Mouse (Mus musculus) forebrain, embryonic 15.5 days (tissue): Measurements from ENCODE around the gene Nkx1-2. TPM values are rescaled to one million over a fixed set of nuclear protein-coding genes. Genes with fewer than 3 reads are reported as not detected.

ENCODE experiments used
- ATAC-seq: fragments of 200-750 bp; cut with Nextera tagmentation; replicated peaks from 2 replicates; pipeline ENCODE4 v1.8.0; 2017; ENCODE audit warnings: mild to moderate bottlenecking, moderate TSS enrichment, moderate library complexity
- H3K27ac ChIP-seq: fragments of 300-500 bp; sonication (generic); replicated peaks from 2 replicates; pipeline ENCODE4 v1.5.1; 2015; ENCODE audit warnings: mild to moderate bottlenecking, inconsistent platforms
- H3K27me3 ChIP-seq: fragments of 300-500 bp; sonication (generic); 2 replicates; pipeline ENCODE4 v1.6.1; 2015; ENCODE audit warnings: inconsistent platforms
- H3K36me3 ChIP-seq: fragments of 300-500 bp; sonication (generic); 2 replicates; pipeline ENCODE4 v1.6.1; 2015; ENCODE audit warnings: mild to moderate bottlenecking, inconsistent platforms
- H3K4me1 ChIP-seq: fragments of 300-500 bp; sonication (generic); 2 replicates; pipeline ENCODE4 v1.6.1; 2015; ENCODE audit warnings: inconsistent platforms
- H3K4me2 ChIP-seq: fragments of 300-500 bp; sonication (generic); replicated peaks from 2 replicates; pipeline ENCODE4 v1.6.1; 2015; ENCODE audit warnings: mild to moderate bottlenecking, inconsistent platforms
- H3K4me3 ChIP-seq: fragments of 300-500 bp; sonication (generic); 2 replicates; pipeline ENCODE4 v1.5.1; 2015; ENCODE audit warnings: mild to moderate bottlenecking, inconsistent platforms
- H3K9ac ChIP-seq: fragments of 300-500 bp; sonication (generic); replicated peaks from 2 replicates; pipeline ENCODE4 v1.6.1; 2015; ENCODE audit warnings: mild to moderate bottlenecking, inconsistent platforms
- H3K9me3 ChIP-seq: fragments of 300-500 bp; sonication (generic); 2 replicates; pipeline ENCODE4 v1.6.1; 2016; ENCODE audit warnings: inconsistent platforms
- WGBS: fragments of 180-500 bp; shearing (Covaris S2); methylation state at CpG from one replicate; pipeline ENCODE4 v1.1.7; 2015; ENCODE audit warnings: mixed read lengths; 5-methylcytosine and 5-hydroxymethylcytosine counted together
- polyA plus RNA-seq: library from polyadenylated mRNA; unstranded; fragments of >200 nt; fragmentation: Nextera tagmentation; extraction: Ambion mirVana; gene quantifications from 2 replicates; pipeline ENCODE4 v1.2.1, GENCODE M21; 2015

Gene Nkx1-2
- polyA plus RNA-seq, 1 experiment from 2014 or later = 0.05 TPM

DNA sequence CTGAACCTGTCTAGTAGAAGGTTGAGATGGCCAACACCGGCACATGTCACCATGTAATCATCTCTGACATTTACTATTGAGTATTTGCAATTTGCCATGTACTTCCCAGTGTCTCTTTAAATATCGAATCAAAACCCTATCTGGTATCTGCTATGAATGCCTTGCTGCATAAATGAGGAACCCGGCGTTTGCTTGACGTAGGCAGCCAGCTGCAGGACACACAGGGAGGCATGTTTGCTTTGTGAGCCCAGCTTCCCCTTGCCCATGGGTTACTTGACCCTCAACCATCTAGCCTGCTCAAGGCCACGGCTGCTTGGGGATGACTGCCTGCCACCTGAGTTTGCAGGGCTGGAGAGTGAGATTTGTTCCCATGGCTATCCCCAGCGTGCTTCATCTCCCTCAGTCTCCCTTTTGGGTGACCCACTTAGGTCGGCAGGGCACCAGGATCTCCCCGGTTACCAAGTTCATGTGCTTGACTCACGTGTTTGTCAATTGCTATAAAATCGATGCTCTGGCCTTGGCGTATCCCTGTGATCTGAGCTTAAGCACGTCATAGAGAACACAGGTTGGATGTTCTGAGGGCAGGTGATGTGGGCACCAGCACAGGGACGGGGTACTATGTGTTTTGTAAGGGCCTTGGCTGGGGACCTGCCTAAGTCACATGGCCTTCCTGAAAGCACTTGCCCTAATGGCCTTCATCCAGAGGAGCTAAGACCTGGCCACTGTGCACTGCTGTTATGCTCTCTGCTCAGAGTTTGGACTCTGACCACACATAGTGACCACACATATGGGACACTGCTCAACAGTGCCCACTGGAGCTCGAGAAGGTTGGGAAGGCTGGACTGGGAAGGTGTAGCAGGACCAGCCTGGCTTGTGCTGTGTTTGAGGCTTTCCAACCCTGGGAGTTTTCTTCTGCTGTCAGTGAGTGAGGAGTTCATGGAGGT lies 20.8 kb upstream of the Nkx1-2 start:
- 88% methylated on average over 15 of the region's 15 CpGs for WGBS
- no peak overlapping the region for H3K4me3 ChIP-seq

DNA sequence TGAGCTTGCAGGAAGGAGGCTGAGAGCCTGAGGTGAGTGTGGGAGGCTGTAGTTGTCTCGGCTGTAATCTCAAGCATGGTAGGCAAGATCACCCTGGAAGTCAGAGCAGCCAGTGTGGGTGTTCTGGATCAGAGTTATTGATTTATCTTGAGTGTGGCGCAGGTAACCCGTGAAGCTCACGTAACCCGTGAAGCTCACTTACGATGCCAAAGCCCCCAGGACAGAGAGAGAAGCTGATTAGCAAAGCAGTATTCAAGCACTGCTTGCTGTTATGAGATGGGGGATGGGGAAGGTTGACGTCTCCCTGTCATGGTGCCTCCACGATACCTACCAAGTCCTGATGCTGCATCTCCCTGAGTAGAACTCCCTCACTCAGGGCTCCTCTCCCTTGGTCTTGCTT lies 20.1 kb upstream of the Nkx1-2 start:
- H3K27me3 ChIP-seq = no peaks in the 10 kb centered on the region
- no peak overlapping the region for H3K27ac ChIP-seq
- ATAC-seq = no peak
- 95% methylated on average over 8 of the region's 8 CpGs for WGBS
- no peak overlapping the region for H3K4me2 ChIP-seq
- H3K4me1 ChIP-seq = no peaks in the 10 kb centered on the region
- no peak overlapping the region for H3K4me3 ChIP-seq
- H3K9ac ChIP-seq = no peak overlapping the region
- H3K36me3 ChIP-seq = no peaks in the 10 kb centered on the region
- H3K9me3 ChIP-seq = no peaks in the 10 kb centered on the region

More for the DNA sequence above, 20.8 kb upstream of the Nkx1-2 start:
- Histone ChIP-seq H3K27me3 (no peaks in the 10 kb centered on the region), H3K36me3 (no peaks in the 10 kb centered on the region), H3K4me2 (no peak overlapping the region), H3K9ac (no peak overlapping the region), H3K27ac (no peak overlapping the region), H3K4me1 (no peaks in the 10 kb centered on the region), H3K9me3 (no peaks in the 10 kb centered on the region)
- no peak for ATAC-seq

DNA sequence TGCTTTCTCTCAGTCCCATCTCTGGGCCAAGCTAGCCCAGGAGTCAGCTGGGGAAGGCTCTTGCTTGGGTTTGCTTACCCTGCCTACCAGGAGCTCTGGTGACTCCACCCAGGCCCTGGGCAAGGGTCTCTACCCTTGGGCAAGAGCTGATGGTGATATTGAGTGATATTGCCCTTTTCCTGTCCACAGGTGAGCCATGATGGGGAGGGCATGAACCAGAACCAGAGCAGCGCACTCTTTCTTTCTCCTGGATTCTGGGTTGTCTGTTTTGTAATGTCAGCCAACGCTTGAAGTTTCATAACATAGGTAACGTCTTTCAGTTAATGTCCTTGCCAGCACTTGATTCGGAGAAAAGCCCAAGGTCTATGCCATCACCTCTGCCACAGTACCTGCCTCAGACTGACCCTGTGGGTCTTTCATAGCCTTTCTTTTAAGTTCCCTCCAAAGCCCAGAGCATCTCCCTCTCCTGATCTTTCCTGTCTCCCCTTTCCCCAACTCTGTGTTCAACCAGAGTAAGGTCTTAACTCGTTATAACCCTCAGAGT lies 17.7 kb upstream of the Nkx1-2 start:
- ATAC-seq = no peak
- WGBS = 87% methylated on average over 5 of the region's 5 CpGs
- H3K4me3 ChIP-seq = no peak overlapping the region

DNA sequence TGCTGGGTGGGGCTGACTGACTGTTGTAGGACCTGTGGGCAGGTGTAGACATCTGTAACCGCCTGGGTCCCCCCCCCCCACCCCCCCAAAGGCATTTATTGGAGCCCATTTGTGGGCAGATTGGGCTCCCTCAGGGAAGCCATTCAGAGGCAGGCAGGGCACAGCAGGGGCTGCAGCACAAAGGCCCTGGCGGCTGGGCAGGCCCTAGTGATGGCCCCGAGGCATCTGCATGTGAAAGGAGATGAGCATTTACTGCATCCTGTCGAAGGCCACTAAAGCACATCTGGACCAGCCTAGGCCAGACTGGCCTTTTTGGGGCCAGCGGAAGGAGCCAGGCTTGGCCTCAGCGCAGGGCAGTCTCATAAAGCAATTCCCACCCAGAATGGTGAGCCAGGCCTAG lies 17.0 kb upstream of the Nkx1-2 start:
- no peak overlapping the region for H3K9ac ChIP-seq
- H3K4me1 ChIP-seq = no peaks in the 10 kb centered on the region
- H3K27me3 ChIP-seq = no peaks in the 10 kb centered on the region
- no peak overlapping the region for H3K27ac ChIP-seq
- 13% methylated on average over 6 of the region's 6 CpGs for WGBS
- no peaks in the 10 kb centered on the region for H3K36me3 ChIP-seq
- no peaks in the 10 kb centered on the region for H3K9me3 ChIP-seq
- no peak overlapping the region for H3K4me2 ChIP-seq
- no peak overlapping the region for H3K4me3 ChIP-seq
- ATAC-seq = no peak

More for the DNA sequence above, 17.7 kb upstream of the Nkx1-2 start:
- Histone ChIP-seq H3K4me1 (no peaks in the 10 kb centered on the region), H3K36me3 (no peaks in the 10 kb centered on the region), H3K4me2 (no peak overlapping the region), H3K9ac (no peak overlapping the region), H3K27me3 (no peaks in the 10 kb centered on the region), H3K27ac (no peak overlapping the region), H3K9me3 (no peaks in the 10 kb centered on the region)

DNA sequence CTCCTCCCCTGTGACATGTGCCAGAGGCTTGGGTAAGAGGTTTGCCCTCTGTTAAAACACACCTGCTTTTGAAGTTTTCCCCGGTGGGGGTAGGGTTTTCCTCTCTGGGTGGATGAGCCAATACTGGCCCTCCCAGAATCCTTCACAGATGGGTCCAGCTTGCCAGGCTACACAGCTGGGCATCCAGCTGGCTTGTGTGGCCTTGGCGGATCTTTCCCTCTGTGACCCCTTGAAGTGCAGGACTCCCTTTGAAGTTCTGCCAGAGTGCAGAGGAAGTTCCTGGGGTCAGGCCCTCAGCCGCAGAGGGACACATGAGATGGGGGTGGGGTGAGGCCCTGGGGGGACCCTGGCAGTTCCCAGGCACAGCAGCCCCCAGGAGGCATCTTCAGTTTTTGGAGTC lies 15.9 kb upstream of the Nkx1-2 start:
- H3K9me3 ChIP-seq = no peaks in the 10 kb centered on the region
- no peak overlapping the region for H3K4me3 ChIP-seq
- peaks cover 6% of the 10 kb centered on the region; the same call in 1 of the 2 replicates for H3K4me1 ChIP-seq
- no peaks in the 10 kb centered on the region for H3K36me3 ChIP-seq
- H3K27ac ChIP-seq = no peak overlapping the region
- H3K27me3 ChIP-seq = no peaks in the 10 kb centered on the region
- ATAC-seq = no peak
- H3K9ac ChIP-seq = no peak overlapping the region
- no peak overlapping the region for H3K4me2 ChIP-seq
- 21% methylated on average over 3 of the region's 3 CpGs for WGBS

DNA sequence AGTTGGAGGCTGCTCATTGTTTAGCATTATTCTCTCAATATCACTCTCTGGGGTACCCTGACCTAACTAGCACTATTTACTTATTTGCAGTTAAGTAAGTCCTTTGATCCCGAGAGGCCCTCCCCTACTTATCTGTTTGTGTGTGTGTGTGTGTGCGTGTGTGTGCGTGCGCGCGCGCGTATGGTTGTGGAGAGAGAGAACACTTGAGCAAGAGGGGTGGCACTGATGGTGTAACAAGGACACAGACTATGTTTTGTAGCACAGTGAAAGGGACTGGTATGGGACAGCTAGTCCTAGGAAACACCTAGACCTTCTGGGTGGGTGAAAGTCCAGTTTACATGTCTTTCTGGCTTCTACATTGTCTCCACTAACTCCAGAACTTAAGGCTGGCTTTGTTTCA lies 12.1 kb upstream of the Nkx1-2 start:
- WGBS = 94% methylated on average over 8 of the region's 8 CpGs
- peaks cover 8% of the 10 kb centered on the region; the same call in 1 of the 2 replicates for H3K4me1 ChIP-seq
- no peak overlapping the region for H3K4me3 ChIP-seq
- H3K9me3 ChIP-seq = no peaks in the 10 kb centered on the region
- H3K4me2 ChIP-seq = no peak overlapping the region
- no peaks in the 10 kb centered on the region for H3K36me3 ChIP-seq
- H3K9ac ChIP-seq = no peak overlapping the region
- H3K27ac ChIP-seq = no peak overlapping the region
- no peak for ATAC-seq
- H3K27me3 ChIP-seq = 0 out of 2 replicates have a peak, but pooled peaks cover 4% of the 10 kb centered on the region

DNA sequence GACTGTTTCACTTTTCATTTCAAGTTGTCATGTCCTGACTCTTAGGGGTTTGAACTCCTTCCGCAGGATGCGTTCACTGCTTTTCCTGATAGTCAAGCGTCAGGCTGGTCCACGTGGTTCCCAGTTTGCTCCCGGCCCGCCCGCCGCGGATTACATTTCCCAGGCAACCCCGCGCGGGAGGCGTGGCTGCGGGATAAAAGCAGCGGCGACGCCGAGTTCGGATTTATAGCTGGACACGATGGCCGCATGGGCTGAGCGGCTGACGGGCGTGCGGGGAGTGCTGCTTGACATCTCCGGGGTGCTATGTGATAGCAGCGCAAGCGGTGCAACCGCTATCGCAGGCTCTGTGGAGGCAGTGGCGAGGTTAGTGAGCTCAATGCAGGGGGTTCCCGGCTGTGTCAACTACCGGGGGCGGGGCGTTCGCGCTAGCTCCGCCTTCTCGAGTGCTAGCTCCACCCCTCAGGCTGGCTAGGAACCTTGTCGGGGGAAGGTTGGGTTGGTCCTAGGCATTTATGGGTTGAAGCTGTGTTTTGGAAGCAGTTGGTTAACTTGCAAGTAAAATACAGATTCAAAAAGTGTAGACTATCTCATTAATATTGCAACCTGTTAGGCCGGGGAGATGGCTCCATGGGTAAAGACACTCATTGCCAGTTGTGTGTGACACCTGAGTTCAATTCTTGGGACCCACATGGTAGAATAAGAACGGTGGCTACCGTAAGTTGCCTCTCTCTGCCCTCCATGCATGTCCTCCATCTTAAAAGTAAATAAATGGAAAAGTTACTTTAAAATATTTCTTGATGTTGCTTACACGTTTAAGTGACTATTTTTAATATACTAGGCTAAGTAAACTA lies 11.3 kb upstream of the Nkx1-2 start, which contains the start of gene Lhpp:
Lhpp (plus strand) TSS at position 171 of the 851 bp plus-strand sequence.
- H3K4me3 ChIP-seq = peak within 1 kb of the TSS; percentile 52
- peak; percentile 92 for ATAC-seq
- H3K9me3 ChIP-seq = no peaks in the 10 kb centered on the region
- no peaks in the 10 kb centered on the region for H3K36me3 ChIP-seq
- H3K9ac ChIP-seq = peak within 1 kb of the TSS; percentile 52
- peak within 1 kb of the TSS; percentile 66 for H3K4me2 ChIP-seq
- peaks cover 8% of the 10 kb centered on the region; the same call in 1 of the 2 replicates for H3K4me1 ChIP-seq
- no peak within 1 kb of the TSS for H3K27ac ChIP-seq
- whole genome bisulfite sequencing = 8% methylated on average over 44 of the region's 44 CpGs
- 0 out of 2 replicates have a peak, but pooled peaks cover 4% of the 10 kb centered on the region for H3K27me3 ChIP-seq

DNA sequence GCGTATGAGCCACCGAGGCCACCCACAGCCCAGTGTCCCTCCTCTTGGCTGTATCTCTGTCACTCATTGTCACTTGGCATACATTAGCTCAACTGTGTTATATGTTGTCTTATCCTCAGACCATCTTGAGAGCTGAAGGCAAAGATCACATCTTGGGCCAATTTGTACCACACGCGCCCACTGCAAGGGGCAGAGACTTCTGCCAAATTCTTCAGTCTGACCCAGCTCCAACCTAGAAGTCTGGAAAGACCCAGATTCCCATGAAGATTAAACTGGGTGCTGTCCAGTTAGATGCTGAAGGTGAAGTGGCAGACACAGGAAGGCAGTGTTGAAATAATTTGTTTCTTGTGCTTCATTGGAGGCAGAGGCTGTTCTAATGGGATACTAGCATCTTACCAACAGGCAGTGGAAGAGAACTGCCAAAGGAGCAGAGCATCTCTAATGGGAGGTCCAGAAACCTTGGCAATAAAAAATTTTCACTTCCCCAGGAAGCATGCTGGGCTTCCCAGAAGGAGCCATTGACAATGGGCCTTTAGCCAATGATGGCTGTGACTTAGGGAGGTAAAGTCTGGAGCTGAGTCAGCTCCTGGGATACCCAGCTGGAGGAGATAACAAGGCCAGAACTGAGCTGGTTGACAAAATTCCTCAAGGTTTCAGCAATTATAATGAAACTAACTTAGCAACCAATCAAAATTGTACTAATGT lies 9.0 kb upstream of the Nkx1-2 start:
- 89% methylated on average over 4 of the region's 4 CpGs for WGBS
- H3K9me3 ChIP-seq = no peaks in the 10 kb centered on the region
- H3K4me1 ChIP-seq = peaks cover 8% of the 10 kb centered on the region; the same call in 1 of the 2 replicates
- peaks cover 8% of the 10 kb centered on the region; the same call in 1 of the 2 replicates for H3K27me3 ChIP-seq
- no peak overlapping the region for H3K4me2 ChIP-seq
- H3K9ac ChIP-seq = no peak overlapping the region
- H3K36me3 ChIP-seq = no peaks in the 10 kb centered on the region
- no peak for ATAC-seq
- H3K4me3 ChIP-seq = no peak overlapping the region
- H3K27ac ChIP-seq = no peak overlapping the region

DNA sequence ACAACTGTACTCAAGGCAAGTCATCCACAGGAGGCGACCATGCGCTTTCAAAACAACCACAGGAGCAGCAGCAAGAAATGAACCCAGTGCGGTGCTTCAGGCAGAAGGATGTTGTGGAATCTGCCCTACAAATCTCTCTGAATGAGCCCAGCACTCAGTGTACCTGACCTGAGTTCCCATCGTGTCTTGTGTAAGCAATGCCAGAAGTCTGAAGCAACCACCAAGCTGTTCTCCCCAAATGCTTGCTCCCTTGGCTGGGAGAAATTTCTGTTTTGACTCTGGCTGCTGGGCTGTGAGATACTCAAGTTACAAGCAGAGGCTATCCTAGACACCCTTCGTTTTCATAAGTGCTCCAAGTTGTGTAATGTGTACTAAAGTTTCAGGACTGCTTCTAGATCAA lies 6.3 kb upstream of the Nkx1-2 start:
- Histone ChIP-seq H3K36me3 (no peaks in the 10 kb centered on the region), H3K27ac (no peak overlapping the region), H3K4me2 (no peak overlapping the region), H3K4me3 (no peak overlapping the region), H3K27me3 (peaks cover 34% of the 10 kb centered on the region), H3K4me1 (peaks cover 5% of the 10 kb centered on the region; the same call in 1 of the 2 replicates), H3K9ac (no peak overlapping the region), H3K9me3 (no peaks in the 10 kb centered on the region)
- ATAC-seq = no peak
- 70% methylated on average over 5 of the region's 5 CpGs for WGBS

DNA sequence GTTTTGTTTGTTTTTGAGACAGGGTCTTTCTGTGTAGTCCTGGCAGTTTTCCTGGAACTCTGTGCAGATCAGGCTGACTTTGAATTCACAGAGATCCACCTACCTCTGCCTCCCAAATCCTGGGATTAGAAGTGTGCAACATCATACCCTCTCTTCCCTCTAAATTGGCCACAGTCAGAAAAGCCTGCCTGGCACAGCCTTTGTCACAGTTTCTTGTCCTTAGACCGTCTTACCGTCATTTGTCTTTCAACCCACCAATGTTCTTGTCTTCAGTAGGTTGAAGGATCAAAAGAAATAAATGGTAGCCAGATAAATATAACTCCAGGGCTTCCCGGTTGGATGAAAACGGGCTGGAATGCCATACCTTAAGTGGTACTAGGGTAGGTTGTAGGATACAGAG lies 5.3 kb upstream of the Nkx1-2 start:
- H3K9me3 ChIP-seq = no peaks in the 10 kb centered on the region
- WGBS = 84% methylated on average over 4 of the region's 4 CpGs
- no peak overlapping the region for H3K4me2 ChIP-seq
- H3K4me3 ChIP-seq = no peak overlapping the region
- H3K9ac ChIP-seq = no peak overlapping the region
- H3K27me3 ChIP-seq = peaks cover 43% of the 10 kb centered on the region
- H3K36me3 ChIP-seq = no peaks in the 10 kb centered on the region
- no peak overlapping the region for H3K27ac ChIP-seq
- peaks cover 5% of the 10 kb centered on the region for H3K4me1 ChIP-seq
- ATAC-seq = no peak

DNA sequence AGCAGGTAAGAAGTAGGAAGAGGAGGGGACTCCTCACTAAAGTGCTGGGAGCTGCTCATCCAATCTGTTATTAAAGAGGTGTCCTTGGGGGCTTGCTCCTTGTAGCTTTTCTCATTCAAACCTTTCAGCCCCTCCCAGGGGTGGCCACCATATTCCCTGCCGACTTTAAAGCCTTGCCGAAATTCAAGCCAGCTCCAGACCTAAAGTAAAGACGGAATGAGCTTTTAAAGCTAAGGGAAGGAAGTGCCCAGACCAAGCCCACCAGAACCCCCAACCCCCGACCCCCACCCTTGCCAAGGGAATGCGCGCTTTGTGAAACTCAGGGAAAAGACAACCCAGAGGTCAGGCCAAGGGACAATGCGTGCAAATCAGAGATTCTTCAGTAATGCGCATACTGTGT lies 1.5 kb upstream of the Nkx1-2 start:
- WGBS = 12% methylated on average over 8 of the region's 8 CpGs
- Histone ChIP-seq H3K4me2 (no peak overlapping the region), H3K4me3 (no peak overlapping the region), H3K4me1 (peaks cover 34% of the 10 kb centered on the region), H3K27me3 (peaks cover 77% of the 10 kb centered on the region), H3K27ac (no peak overlapping the region), H3K36me3 (no peaks in the 10 kb centered on the region), H3K9me3 (no peaks in the 10 kb centered on the region), H3K9ac (no peak overlapping the region)
- ATAC-seq = no peak
